Mouse (Mus musculus): ENCODE measurements around the gene Ccdc182.

The Ccdc182 gene

DNA sequence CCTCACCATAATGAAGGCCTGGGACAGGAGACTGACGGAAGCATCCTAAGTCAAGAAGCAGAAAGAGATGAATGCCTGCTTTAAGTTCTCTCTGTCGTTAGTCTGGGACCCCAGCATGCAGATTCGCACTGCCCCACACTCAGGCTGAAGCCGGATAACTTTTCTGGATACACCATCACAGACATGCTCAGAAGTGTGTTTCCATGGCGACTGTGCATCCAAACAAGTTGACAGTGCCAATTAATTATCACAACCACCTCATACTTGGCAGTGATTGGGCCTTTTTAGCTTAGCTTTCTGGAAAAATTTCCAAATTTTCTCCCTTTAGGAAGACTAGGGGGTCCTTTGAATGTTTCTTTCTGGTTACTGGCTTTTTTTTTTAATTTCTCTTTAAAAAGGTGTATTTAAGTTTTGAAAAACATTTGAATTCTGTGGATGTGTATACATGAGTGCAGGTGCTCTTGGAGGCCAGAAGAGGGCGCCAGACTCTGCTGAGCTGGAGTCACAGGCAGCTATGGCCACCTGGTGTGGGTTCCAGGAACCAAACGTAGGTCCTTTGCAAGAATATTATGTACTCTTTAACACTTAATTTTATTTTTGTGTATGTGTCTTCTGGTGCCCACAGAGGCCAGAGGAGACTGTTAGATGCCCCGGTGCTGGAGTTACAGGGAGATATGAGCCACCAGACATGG is 12.3 kb upstream of the Ccdc182 start:
- peak; percentile 41 to 45 for DNase-seq

DNA sequence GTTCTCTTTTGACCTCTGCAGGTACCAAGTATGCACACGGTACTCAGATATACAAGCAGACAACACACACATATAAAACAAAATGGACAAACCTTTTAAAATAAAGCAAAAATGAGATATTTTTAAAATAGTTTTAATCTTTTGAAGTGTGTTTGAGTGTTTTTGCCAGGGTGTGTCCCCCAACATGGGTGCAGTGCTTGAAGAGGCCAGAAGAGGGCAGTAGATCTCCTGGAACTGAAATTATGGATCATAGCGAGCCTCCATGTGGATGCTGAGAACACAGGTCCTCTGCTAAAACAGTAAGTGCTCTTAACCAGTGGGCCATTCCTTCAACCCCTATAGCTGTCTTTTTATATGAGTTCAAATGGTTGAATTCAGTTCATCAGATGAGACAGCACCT is 11.3 kb upstream of the Ccdc182 start:
- no peak for DNase-seq

DNA sequence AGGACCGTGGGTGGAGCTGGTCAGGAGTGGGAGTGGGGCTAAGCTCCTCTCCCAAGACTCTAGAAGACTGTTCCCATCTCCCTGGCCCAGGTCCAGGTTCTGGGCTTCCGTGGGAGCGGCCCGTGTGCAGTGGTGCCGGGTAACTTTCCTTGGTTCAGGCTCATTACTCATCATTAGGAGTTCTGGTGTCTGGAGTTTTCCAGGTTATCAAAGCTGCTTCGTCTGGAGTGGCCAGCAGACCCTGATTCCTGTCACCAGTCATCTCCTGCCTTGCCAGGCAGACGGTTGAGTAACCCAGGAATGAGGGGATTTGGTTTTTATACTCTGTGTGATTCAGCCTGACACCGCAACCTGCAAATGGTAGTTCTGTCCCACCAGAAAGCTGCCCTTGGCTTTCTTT is 7.8 kb upstream of the Ccdc182 start:
- DNase-seq = peak; percentile 35 to 43

DNA sequence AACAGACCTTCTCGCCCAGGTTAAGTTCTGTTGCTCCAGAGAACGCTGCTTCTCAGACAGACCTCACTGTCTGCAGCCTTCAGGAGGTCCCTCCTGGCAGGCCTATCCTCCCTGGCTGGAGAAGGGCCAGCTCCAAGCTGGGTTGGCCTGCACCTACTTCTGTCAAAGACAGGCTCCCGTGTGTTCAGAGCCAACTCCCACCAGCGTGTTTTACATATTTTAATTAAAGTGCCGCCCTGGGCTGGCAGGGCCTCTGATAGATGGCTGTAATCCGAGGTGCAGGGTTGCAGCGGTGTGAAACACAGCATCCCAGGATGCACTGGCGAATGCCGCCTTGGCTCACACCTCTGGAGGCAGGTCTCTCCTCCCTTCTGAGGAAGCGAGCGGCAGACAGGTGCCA is 5.5 kb upstream of the Ccdc182 start:
- DNase-seq = peak; percentile 91 to 96

DNA sequence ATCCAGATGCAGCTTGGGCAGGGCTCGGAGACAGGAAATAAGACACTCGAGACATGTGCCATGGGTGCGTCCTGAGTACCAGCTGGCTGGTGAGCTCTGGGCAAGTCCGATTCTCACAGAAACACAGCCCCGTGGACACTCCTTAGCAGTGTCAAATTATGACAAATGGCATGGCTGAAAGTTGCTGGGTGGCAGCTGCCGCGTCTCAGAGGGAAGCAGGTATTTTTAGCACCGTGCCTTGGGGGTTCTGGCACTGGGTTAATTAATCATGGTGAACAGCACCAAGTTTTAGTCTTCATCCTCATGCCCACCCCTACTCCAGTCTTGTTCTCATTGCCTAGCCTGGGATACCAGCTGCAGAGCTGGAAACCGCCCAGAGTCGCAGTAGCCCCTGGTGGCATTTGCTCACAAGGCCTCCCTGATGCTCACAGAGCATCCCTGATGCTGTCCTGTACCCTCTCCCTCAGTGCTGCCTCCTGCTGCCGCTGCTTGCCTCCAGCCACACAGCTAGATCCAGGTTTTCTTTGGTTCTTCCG is 5.0 kb upstream of the Ccdc182 start:
- peak; percentile 83 to 90 for DNase-seq

DNA sequence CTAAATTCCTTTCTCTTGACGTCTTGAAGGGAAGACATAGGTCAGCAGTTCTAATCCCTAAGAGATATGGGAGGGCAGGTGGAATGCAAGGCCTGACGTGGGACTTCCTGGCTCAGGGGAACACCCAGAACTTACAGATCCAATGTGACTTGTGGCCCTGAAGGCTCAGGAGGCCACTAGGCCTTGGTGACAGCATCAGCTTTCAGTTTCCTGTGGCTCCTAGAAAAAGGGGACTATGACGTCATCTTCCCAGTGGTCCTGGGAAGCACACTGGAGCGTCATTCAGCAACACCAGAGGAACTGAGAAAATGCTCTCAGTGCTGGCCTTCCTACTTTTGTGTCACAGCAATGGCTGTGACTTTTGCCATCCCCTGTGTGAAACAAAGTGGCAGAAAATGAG is 2.6 kb upstream of the Ccdc182 start:
- DNase-seq = no peak

DNA sequence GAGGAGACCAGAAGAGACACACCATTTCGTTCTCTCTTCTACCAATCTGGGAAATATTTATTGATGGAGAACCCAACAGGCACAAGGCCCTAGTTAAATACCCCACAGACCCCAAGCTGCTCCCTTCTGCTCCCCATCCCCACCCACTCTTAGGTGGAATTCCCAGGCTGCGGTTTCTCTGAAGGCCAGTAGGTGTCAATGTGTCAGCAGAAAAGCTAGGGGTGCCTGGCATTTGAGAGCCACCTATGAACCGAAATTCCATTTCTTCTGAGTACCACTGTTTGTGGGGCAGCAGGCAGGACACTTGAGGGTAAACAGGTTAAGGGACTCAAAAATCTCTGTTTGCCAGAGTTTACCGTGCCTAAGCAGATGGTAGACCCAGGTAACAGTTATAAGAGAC is 2.2 kb upstream of the Ccdc182 start:
- DNase-seq = peak; percentile 77 to 80

DNA sequence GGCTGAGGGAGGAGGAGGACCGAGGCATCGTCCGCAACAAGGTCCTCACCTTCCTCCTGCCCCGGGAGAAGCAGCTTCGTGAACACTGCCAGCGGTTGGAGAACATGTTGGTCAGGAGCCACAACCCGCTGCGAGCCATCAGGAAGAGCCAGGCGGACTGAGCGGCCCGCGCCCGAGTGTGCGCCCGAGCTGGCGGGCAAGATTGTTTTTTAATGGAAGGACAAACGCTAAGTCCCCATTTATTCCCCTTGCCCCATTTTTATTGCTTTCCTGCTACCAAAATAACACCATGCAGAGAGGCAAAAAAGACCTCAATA is 494 bp downstream of the Ccdc182 start:
- peak; percentile 77 to 81 for DNase-seq

DNA sequence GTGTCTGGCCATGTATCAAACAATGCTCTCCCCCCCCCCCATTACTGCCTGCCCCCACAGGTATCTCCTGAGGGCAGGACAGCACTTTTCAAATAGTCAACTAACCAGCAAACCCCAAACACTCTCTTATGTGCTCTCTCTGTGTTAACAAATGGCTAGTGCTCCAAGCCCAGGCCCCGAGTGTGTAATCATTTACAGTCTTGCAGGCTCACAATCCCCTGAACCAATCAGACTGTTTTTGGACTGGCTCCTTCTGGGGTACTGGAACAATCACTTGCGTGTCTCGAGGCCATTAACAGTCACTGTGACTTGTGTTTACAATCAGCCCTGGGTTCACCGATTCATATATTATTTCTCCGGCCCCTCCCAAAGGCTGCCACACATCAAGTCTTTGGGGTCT is 1.4 kb downstream of the Ccdc182 start:
- DNase-seq = no peak

DNA sequence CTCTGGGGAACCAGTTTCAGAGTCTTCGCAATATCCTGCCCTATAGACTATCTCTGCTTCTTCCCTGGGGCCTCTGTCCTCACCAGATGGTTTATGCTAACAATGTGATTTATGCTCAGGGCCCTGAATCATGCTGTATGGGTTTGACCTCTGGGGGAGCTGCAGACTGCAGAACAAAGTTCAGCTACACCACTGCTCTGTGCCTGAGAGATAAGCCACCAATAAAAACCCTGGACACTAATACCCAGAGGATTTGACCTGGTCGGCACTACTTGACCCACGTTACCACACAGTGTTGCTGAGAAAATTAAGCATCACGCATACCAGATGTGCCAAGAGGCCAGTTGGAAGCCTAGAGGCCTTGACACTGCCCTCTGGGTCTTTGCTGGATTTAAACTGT is 3.7 kb downstream of the Ccdc182 start:
- DNase-seq = peak; percentile 59

DNA sequence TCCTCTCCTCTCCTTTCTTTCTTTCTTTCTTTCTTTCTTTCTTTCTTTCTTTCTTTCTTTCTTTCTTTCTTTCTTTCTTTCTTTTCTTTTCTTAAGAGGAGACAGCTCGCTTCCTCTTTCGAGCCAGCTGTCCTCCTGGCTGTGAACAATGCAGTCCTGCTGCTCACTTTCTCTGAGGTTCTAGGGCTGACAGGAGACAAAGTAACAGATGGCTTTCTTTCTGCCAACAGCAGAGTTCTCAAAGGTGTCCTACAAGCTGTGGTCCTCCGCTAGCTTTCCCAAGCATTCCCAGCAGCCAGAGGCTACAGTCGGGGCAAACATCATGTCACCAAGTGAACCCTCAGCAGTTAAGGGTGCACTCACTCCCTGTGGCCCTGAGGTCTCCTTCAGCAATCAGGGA is 5.5 kb downstream of the Ccdc182 start:
- DNase-seq = peak; percentile 48 to 58

DNA sequence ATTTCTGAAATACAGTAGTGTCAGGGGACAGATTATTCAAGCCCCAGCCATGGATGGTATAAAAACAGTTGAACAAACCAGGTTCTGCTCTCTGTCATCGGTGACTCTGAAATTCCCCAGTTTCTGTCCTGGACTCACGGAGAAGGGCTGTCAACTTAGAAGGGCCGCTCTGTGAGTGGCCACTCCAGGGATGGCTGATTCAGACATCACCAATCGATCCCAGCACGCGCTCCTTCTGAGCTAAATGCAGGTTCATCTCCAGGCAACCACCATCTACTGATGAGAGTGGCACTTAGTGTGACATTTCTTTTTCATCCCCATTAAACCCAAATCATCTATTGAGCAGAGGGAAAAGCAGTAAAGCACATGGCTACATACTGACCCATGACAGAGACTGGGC is 7.8 kb downstream of the Ccdc182 start:
- DNase-seq = peak in 1 of 2 experiments; percentile 45

DNA sequence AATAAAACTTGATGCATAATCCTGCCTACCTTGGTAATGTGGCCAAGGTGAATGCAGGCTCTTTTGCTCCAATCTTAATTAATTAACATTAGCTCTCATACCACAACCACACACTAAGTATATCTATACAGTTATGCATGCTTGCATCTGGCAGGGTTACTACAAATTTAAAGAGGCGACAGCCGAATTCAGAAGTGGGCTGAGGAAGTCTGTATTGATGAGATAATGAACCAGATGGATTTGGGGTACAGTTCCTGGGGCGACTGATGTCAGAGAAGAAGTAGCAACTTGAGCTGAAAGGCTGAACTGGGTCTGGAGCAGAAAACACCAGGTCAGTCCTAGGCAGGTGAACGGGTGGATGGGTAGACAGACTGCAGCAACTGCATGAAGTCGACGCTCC is 11.9 kb downstream of the Ccdc182 start:
- DNase-seq = no peak

DNA sequence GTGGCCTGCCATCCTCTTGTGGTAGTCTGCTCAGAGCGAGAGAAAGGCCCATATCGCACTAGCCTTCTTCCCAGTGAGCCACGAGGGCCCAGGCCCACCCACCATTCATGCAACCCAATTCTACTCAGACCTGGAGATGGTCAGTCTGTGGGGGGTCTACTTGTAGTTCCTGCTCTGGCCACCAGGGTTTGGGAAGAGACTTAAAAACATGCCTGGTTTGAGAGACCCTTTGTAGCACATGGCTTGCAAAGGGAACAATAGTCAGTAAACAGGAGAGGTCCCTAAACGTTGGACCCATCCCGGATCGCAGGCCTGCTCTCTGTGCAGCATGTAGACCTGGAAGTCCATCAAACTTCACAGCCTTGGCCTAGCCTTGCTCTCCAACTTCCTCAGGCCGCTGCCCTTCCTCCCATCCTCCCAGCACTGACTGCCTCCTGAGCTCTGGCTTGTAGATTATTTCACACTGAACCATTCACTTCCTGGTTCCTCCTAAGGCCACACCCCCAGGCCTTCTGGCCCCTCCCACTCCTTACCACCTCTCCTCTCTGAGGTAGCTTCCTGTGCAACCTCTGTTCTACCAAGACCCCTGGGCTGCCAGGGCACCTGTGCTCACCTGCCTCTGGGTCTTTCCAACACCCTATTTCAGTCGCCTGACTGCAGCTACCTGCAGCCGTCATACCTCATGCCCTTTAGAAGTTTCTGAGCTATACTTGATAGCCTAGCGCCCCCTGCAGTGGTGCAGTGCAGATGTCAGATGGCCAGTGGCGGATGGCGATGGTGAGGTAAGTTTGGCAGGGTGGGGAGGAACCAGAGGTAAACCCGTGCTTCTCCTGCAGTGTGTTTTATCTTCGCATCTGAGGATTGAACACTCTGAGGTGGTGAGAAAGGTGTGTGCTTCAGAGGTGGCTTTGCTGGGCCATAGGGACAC is 14.0 kb downstream of the Ccdc182 start:
- DNase-seq = peak in 1 of 2 experiments; percentile 48

DNA sequence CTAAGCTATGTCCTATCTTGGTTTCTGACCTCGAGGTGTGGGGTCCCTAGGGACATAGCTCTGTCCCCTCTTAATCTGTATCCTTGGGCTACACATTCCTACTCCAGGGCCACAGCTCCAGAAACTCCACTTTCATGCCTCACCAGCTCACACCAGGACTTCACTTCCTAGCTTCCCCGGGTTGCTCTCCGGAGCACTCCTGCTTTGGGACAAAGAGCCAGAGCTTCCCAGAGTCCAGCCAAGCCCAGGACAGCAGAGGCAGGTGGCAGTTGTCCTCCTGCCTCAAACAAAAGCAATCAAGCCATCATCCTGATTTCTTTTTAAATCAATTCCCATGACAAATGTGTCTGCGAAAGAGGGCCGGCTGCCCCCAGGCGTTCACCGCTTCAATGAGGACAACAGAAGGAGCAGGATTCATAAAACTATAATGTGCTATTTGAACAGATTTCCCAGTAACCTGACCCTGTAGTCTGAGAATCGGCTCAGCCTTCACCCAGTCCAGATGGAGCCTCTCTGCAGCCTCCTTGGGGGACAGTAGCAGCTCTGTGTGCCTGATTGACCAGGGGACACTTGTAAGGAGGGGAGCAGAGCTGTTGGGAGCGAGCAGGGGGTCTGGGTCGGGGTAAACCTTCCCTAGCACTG is 15.3 kb downstream of the Ccdc182 start:
- peak; percentile 63 to 67 for DNase-seq

DNA sequence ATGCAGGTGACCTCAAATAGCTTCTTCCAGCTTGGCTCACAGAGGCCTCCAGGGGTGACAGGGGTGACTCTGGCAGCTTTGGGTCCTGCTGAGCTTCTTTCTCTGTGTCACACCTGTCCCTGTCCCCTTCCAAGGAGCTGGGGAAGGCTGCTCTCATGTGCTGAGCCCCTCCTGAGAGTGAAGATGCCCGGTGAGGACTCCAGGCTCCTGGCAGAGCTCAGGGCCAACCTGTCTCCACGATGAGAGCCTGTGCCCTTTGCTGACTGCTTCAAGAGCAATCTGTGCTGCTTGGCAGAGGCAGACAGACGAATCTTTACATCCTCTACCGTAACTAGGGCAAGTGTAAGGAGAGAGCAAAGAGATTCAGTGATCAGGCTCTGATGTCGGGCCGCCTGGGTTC is 16.9 kb downstream of the Ccdc182 start:
- DNase-seq = peak; percentile 55 to 70

DNA sequence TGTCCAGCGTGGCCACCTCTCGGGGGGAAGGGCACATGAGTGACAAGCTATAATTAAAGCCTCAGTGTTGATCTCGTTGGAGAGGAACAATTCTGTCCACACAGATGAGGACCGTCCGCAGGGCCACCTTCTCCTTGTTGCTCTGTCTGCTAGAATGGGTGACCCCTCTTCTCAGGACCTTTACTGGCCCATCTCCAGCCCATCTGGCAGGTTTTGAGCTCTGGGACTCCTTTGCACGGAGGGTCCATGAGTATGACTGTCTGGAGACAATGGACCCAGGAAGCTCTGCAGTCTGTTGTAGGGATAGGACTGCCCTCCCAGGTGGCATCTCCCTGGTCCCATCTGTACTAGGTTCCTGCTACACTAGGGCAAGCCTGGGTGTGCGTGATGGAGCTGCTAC is 17.7 kb downstream of the Ccdc182 start:
- DNase-seq = peak; percentile 53 to 56

DNA sequence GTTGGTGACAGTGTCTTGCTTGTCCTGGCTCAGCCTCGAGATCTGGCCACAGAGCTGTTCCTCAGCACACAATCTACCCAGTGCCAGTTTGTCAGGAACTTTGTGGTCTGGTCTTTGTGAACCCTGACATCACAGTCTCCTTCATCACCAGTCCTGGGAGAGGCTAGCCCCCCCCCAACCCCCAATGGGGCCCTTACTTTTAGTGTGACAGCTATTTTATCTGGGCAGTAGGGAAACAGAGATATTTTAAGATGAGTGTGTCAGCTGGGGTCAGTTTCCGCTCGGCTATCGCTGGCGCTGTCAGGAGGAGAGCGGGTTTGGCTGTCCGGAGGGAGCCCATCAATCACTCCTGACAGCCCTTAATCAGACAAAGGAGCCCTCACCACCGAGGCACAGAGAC is 19.7 kb downstream of the Ccdc182 start:
- no peak for DNase-seq

DNA sequence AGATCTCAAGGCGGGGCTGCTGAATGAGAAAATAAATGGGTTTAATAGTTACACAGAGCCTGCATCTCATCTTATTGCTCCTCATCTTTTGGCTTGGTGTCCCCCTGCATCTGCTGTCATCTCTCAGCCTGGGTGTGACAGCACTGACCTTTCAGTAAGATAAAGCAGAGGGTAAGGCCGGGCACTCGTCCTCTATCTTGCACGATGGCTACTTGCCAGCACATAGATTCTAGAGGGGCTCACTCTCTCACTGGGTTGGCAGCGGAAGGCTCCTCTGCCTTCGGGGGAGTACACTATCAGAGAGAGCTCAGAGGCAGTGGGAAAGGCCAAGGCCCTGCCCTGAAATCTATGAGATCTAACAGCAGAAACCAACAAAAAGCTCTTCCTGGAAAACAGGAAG is 20.6 kb downstream of the Ccdc182 start:
- DNase-seq = no peak

DNA sequence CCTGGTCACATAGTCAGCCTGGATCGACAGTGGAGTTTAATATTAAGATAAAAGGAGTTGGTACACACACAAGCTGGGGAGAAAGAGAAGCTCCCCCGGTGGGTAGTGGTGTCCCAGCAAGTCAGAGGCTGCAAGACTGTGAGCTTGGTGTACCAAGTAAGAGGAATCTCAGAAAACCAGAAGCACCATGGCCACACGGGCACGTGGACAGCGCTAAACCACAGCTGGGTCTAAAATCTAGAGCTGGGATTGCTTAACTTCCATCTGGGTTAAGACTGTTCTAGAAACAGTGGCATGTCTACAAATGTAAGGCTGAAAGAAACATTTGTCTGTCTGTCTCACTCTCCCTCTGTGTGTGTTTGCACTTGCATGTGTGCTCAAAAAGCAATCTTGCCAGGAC is 21.5 kb downstream of the Ccdc182 start:
- DNase-seq = no peak

DNA sequence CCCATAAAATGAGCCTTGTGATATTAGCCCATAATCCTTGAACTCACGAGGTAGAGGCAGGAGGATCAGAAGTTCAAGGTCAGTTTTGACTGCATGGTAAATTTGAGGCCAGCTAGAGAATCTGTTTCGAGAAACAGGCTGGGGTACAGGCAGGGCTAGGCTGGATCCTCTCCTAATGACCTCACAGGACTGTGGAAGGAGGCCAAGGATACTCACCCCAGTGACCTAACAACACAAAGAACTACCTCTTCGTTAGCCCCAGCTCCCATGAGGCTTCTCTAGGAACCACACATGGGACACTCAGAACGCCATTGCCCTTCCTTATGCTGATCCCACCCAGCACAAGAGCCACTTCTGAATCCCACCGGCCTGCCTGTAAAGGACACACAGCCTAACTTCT is 25.0 kb downstream of the Ccdc182 start:
- DNase-seq = no peak

DNA sequence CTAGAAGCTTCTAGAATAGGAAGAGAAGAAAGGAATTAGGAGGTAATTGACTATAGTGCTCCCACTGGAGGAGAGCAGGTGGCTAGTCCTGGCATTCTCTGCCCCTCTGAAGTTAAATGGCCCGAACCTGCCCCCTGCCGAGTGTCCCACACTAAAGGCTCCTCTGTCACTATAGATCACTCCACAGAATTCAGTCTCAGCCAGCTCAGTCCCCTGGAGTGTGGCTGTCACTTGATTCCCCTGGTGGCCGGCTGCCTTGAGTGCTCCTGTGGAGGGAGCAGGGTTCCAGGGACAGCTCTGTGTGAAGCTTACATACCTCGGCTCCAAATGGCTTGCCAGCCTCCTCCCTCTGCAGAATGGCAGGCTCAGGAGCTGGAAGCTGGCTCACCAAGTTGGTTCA is 33.2 kb downstream of the Ccdc182 start:
- peak; percentile 67 to 76 for DNase-seq

DNA sequence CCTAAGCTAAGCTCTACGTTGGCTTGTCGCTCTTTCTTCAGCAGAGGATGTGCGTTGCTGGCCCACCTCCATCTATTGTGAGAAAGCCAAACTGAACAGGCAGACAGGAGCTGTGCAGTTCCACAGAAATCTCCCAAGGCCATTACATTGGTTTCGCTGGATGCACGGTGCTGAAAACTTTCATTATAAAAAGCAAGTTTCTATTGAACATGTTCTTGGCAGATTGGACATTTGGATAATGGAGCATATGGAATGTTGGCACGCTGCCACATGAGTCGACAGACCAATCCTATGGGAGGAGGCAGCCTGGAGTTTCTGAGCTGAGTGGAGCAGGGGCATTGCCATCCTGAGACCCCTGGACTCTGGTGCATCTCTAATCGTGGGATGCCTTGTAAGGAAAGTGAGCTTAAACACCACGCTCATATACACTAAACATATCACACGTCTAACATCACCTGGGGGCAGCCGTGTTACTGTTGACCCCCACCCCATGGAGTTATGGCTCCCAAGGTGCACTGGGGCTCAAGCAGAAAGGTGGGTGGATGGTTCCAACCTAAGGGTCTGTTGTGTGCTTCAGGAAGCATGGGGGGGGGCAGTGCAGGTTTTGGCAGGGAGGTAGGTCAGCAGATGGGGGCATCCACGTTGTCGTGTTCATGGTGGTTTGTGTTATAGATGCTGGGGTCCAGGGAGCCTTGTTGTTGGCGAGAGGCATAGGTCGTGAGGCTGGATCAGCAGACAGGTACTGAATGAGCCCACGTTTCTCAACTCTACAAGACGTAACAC is 35.1 kb downstream of the Ccdc182 start:
- peak; percentile 70 to 76 for DNase-seq
